Mouse (Mus musculus) lung, postnatal 0 days (tissue): Measurements from ENCODE around the gene Ror2. TPM values are rescaled to one million over a fixed set of nuclear protein-coding genes. Genes with fewer than 3 reads are reported as not detected.

Source experiments
- ATAC-seq: fragments of 200-750 bp; cut with Nextera tagmentation; 2 replicates; pipeline ENCODE4 v1.8.0; 2017; ENCODE audit warnings: moderate library complexity
- DNase-seq: peaks from one replicate; pipeline ENCODE4 v3.0.0-alpha.2; 2016; ENCODE audit warnings: low spot score
- H3K27ac ChIP-seq: fragments of 300-500 bp; sonication (generic); 2 replicates; pipeline ENCODE4 v1.5.1; 2014; ENCODE audit warnings: antibody characterized with exemption, mild to moderate bottlenecking, low read length, mixed read lengths
- H3K27me3 ChIP-seq: fragments of 300-500 bp; sonication (generic); replicated peaks from 2 replicates; pipeline ENCODE4 v1.6.1; 2014; ENCODE audit warnings: low read length, mixed read lengths; ENCODE audit not compliant: insufficient read depth
- H3K36me3 ChIP-seq: fragments of 300-500 bp; sonication (generic); 2 replicates; pipeline ENCODE4 v1.6.1; 2014; ENCODE audit warnings: low read length, mixed read lengths; ENCODE audit not compliant: insufficient read depth
- H3K4me1 ChIP-seq: fragments of 300-500 bp; sonication (generic); 2 replicates; pipeline ENCODE4 v1.6.1; 2014; ENCODE audit warnings: antibody characterized with exemption, low read depth, low read length, mixed read lengths; ENCODE audit not compliant: insufficient read depth
- H3K4me2 ChIP-seq: fragments of 300-500 bp; sonication (generic); replicated peaks from 2 replicates; pipeline ENCODE4 v1.6.1; 2014; ENCODE audit warnings: low read depth, mild to moderate bottlenecking, low read length, moderate library complexity, mixed read lengths
- H3K4me3 ChIP-seq: fragments of 300-500 bp; sonication (generic); 2 replicates; pipeline ENCODE4 v1.5.1; 2014; ENCODE audit warnings: low read depth, low read length
- H3K9ac ChIP-seq: fragments of 300-500 bp; sonication (generic); replicated peaks from 2 replicates; pipeline ENCODE4 v1.6.1; 2014; ENCODE audit warnings: low read depth, mild to moderate bottlenecking
- H3K9me3 ChIP-seq: fragments of 300-500 bp; sonication (generic); 2 replicates; pipeline ENCODE4 v1.6.1; 2016; ENCODE audit warnings: low read length, mixed read lengths
- CTCF ChIP-seq: IDR thresholded peaks from 2 replicates; pipeline ENCODE4 v1.5.1; 2016; ENCODE audit warnings: antibody characterized with exemption, mild to moderate bottlenecking
- EP300 ChIP-seq: IDR thresholded peaks from 2 replicates; pipeline ENCODE4 v1.6.1; 2016; ENCODE audit warnings: antibody characterized with exemption, mild to moderate bottlenecking, control low read depth
- WGBS: fragments of 180-500 bp; shearing (Covaris S2); extraction: QIAGEN DNeasy Blood & Tissue Kit; methylation state at CpG from one replicate; pipeline ENCODE4 v1.1.7; 2014; 5-methylcytosine and 5-hydroxymethylcytosine counted together
- polyA plus RNA-seq: library from polyadenylated mRNA; unstranded; fragments of >200 nt; fragmentation: Nextera tagmentation; extraction: Ambion mirVana; gene quantifications from 2 replicates; pipeline ENCODE4 v1.2.1, GENCODE M21; 2015

The Ror2 gene
- polyA plus RNA-seq, 1 experiment from 2014 or later = 5.3 TPM

DNA sequence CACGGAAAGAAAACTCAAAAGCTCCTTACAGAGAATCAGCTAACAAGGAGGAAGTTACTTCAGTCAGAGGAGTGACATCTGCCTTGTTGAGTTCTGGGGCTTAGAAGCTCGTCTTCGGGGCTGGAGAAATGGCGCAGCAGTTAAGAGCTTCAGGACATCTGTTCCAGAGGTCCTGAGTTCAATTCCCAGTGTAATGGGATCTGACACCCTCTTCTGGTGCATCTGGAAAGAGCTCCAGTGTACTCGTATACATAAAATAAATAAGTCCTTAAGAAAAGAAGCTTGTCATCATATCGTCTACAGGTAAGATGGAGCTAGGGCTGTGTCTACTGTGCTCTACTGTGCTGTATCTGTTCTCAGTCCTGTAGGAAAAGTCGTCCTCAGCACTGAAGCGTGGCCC lies 19.3 kb upstream of the Ror2 start:
- H3K36me3 ChIP-seq = no peaks in the 10 kb centered on the region
- 81% methylated on average over 8 of the region's 8 CpGs for WGBS

DNA sequence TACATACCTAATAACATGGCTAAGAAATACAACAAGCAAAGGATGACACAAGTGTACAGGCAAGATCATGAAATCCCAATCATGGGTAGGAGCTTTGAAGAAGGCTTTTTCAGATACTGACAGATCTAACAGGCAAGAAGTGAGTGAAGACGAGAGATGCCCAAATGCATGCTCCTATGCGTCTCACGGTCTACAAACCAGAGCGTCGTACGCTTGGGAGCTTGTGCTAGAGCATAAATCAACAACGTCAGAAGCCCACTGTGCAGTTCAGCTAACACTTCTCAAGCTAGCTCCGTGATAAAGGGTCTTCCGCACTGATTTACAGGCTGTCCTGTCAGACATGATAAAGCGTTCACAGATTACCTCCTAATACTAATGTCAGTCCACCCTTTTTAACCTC lies 16.8 kb upstream of the Ror2 start:
- WGBS = 49% methylated on average over 10 of the region's 10 CpGs
- no peak for ATAC-seq
- TF ChIP-seq EP300 (no peak), CTCF (no peak)

More for the DNA sequence above, 19.3 kb upstream of the Ror2 start:
- no peak overlapping the region for H3K4me3 ChIP-seq
- peaks cover 8% of the 10 kb centered on the region; the same call in 1 of the 2 replicates for H3K4me1 ChIP-seq
- H3K27ac ChIP-seq = no peak overlapping the region
- no peaks in the 10 kb centered on the region for H3K9me3 ChIP-seq
- TF ChIP-seq EP300 (no peak), CTCF (no peak)
- no peaks in the 10 kb centered on the region for H3K27me3 ChIP-seq
- no peak overlapping the region for H3K9ac ChIP-seq
- no peak overlapping the region for H3K4me2 ChIP-seq
- ATAC-seq = no peak
- no peak for DNase-seq

GRCm38 (mm10) chr13:53293065-53293464 lies 7.1 kb upstream of the Ror2 start:
- WGBS = 10% methylated on average over 12 of the region's 12 CpGs

More for the DNA sequence above, 16.8 kb upstream of the Ror2 start:
- no peak overlapping the region for H3K4me2 ChIP-seq
- no peaks in the 10 kb centered on the region for H3K27me3 ChIP-seq
- no peak overlapping the region for H3K27ac ChIP-seq
- H3K9me3 ChIP-seq = no peaks in the 10 kb centered on the region
- no peaks in the 10 kb centered on the region for H3K36me3 ChIP-seq
- DNase-seq = no peak
- H3K4me1 ChIP-seq = no peaks in the 10 kb centered on the region
- no peak overlapping the region for H3K9ac ChIP-seq
- H3K4me3 ChIP-seq = no peak overlapping the region

GRCm38 (mm10) chr13:53292244-53292643 lies 6.3 kb upstream of the Ror2 start:
- H3K27me3 ChIP-seq = no peaks in the 10 kb centered on the region
- TF ChIP-seq CTCF = no peak
- H3K9me3 ChIP-seq = no peaks in the 10 kb centered on the region
- H3K4me2 ChIP-seq = no peak overlapping the region
- no peak overlapping the region for H3K9ac ChIP-seq
- ATAC-seq (no peak), DNase-seq (no peak)
- H3K36me3 ChIP-seq = no peaks in the 10 kb centered on the region
- no peak overlapping the region for H3K27ac ChIP-seq
- 27% methylated on average over 3 of the region's 3 CpGs for WGBS
- H3K4me1 ChIP-seq = no peaks in the 10 kb centered on the region
- no peak overlapping the region for H3K4me3 ChIP-seq

More at GRCm38 (mm10) chr13:53293065-53293464, 7.1 kb upstream of the Ror2 start:
- Histone ChIP-seq H3K4me2 (no peak overlapping the region), H3K9ac (no peak overlapping the region), H3K4me1 (no peaks in the 10 kb centered on the region), H3K36me3 (no peaks in the 10 kb centered on the region), H3K4me3 (no peak overlapping the region), H3K27me3 (no peaks in the 10 kb centered on the region), H3K9me3 (no peaks in the 10 kb centered on the region), H3K27ac (no peak overlapping the region)
- DNase-seq (no peak), ATAC-seq (no peak)
- no peak for TF ChIP-seq CTCF
- no peak for TF ChIP-seq EP300

- Histone ChIP-seq H3K27me3 (no peaks in the 10 kb centered on the region; the same call in 1 of the 2 replicates), H3K4me3 (peak overlapping the region; percentile 66), H3K9me3 (no peaks in the 10 kb centered on the region), H3K27ac (peak overlapping the region; percentile 59; the same call in 1 of the 2 replicates), H3K4me1 (peaks cover 3% of the 10 kb centered on the region; the same call in 1 of the 2 replicates), H3K36me3 (no peaks in the 10 kb centered on the region), H3K4me2 (peak overlapping the region; percentile 83), H3K9ac (peak overlapping the region; percentile 60)
- TF ChIP-seq CTCF (no peak), EP300 (no peak)
- WGBS = under 1% methylated on average over 34 of the region's 35 CpGs
- ATAC-seq = peak; percentile 51
- no peak for DNase-seq
Observed at GRCm38 (mm10) chr13:53285261-53285755, 616 bp downstream of the Ror2 start.

GRCm38 (mm10) chr13:53284740-53285191 lies 1.2 kb downstream of the Ror2 start:
- no peak for DNase-seq
- ATAC-seq = no peak
- TF ChIP-seq CTCF (0 out of 2 replicates have a peak, but pooled peaks have one; percentile 9), EP300 (no peak)
- peak overlapping the region; percentile 59; the same call in 1 of the 2 replicates for H3K27ac ChIP-seq
- WGBS = 6% methylated on average over 17 of the region's 17 CpGs
- no peaks in the 10 kb centered on the region for H3K36me3 ChIP-seq
- H3K4me3 ChIP-seq = peak overlapping the region; percentile 66
- no peaks in the 10 kb centered on the region; the same call in 1 of the 2 replicates for H3K27me3 ChIP-seq
- peak overlapping the region; percentile 83 for H3K4me2 ChIP-seq
- peak overlapping the region; percentile 60 for H3K9ac ChIP-seq
- no peaks in the 10 kb centered on the region for H3K9me3 ChIP-seq
- peaks cover 3% of the 10 kb centered on the region; the same call in 1 of the 2 replicates for H3K4me1 ChIP-seq
